Mouse (Mus musculus) heart, embryonic 16.5 days (tissue): ENCODE data around the gene Fcer1g. TPM values are rescaled to one million over a fixed set of nuclear protein-coding genes. Genes with fewer than 3 reads are reported as not detected.

ENCODE experiments used
- ATAC-seq: fragments of 200-750 bp; cut with Nextera tagmentation; replicated peaks from 2 replicates; pipeline ENCODE4 v1.8.0; 2017; ENCODE audit warnings: moderate number of reproducible peaks; ENCODE audit not compliant: insufficient read depth, low FRiP score; ENCODE audit errors: extremely low read depth
- H3K27ac ChIP-seq: fragments of 300-500 bp; sonication (generic); 2 replicates; pipeline ENCODE4 v1.5.1; 2014; ENCODE audit warnings: mild to moderate bottlenecking, low read length, control low read depth, moderate library complexity
- H3K27me3 ChIP-seq: fragments of 300-500 bp; sonication (generic); 2 replicates; pipeline ENCODE4 v1.6.1; 2014; ENCODE audit warnings: low read length, mixed read lengths; ENCODE audit not compliant: control insufficient read depth, insufficient read depth
- H3K36me3 ChIP-seq: fragments of 300-500 bp; sonication (generic); 2 replicates; pipeline ENCODE4 v1.6.1; 2014; ENCODE audit not compliant: control insufficient read depth, insufficient read depth
- H3K4me1 ChIP-seq: fragments of 300-500 bp; sonication (generic); 2 replicates; pipeline ENCODE4 v1.6.1; 2014; ENCODE audit warnings: low read length, mixed read lengths; ENCODE audit not compliant: control insufficient read depth, insufficient read depth
- H3K4me2 ChIP-seq: fragments of 300-500 bp; sonication (generic); 2 replicates; pipeline ENCODE4 v1.6.1; 2014; ENCODE audit warnings: low read depth, mild to moderate bottlenecking, control low read depth, low read length
- H3K4me3 ChIP-seq: fragments of 300-500 bp; sonication (generic); 2 replicates; pipeline ENCODE4 v1.5.1; 2014; ENCODE audit warnings: mild to moderate bottlenecking, control low read depth, low read length
- H3K9ac ChIP-seq: fragments of 300-500 bp; sonication (generic); 2 replicates; pipeline ENCODE4 v1.6.1; 2014; ENCODE audit warnings: low read length, control low read depth
- H3K9me3 ChIP-seq: fragments of 300-500 bp; sonication (generic); replicated peaks from 2 replicates; pipeline ENCODE4 v1.6.1; 2016; ENCODE audit warnings: low read length; ENCODE audit not compliant: control insufficient read depth
- WGBS: fragments of 180-500 bp; shearing (Covaris S2); extraction: QIAGEN DNeasy Blood & Tissue Kit; methylation state at CpG from one replicate; pipeline ENCODE4 v1.1.7; 2014; 5-methylcytosine and 5-hydroxymethylcytosine counted together
- polyA plus RNA-seq: library from polyadenylated mRNA; unstranded; fragments of >200 nt; fragmentation: Nextera tagmentation; extraction: Ambion mirVana; gene quantifications from 2 replicates; pipeline ENCODE4 v1.2.1, GENCODE M21; 2015

The Fcer1g gene
- polyA plus RNA-seq = 34.4 and 36.3 TPM in 2 replicates

DNA sequence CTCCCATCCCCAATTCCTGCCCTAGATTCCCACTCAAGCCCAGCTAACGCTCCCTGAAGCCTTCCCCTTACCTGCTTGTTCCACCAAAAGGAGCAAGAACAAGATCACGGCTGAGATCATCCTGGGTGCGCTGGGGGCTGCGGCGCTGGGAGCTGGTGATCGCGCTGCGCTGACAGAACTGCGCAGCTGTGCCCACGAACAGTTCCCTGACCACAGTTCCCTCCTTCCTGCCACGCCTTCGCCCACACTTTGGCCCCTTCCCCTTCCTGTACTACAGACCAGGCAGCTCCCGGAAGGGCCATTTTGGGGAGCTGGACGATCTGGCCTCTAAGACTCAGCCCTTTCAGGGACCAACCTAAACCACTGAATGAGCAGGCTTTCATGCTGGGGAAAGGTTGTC lies at the start of gene Fcer1g:
Gene Fcer1g, minus strand, starts transcription at position 240 of the 400 bp plus-strand sequence.
- H3K9ac ChIP-seq = no peak within 1 kb of the TSS
- no peaks in the 10 kb centered on the region for H3K27me3 ChIP-seq
- no peaks in the 10 kb centered on the region for H3K9me3 ChIP-seq
- H3K36me3 ChIP-seq = peaks cover 50% of the 10 kb centered on the region
- no peak within 1 kb of the TSS for H3K4me2 ChIP-seq
- no peak within 1 kb of the TSS for H3K4me3 ChIP-seq
- peak within 1 kb of the TSS; percentile 11; the same call in 1 of the 2 replicates for H3K27ac ChIP-seq
- ATAC-seq = no peak
- 84% methylated on average over 14 of the region's 14 CpGs for whole genome bisulfite sequencing
- peaks cover 8% of the 10 kb centered on the region for H3K4me1 ChIP-seq

DNA sequence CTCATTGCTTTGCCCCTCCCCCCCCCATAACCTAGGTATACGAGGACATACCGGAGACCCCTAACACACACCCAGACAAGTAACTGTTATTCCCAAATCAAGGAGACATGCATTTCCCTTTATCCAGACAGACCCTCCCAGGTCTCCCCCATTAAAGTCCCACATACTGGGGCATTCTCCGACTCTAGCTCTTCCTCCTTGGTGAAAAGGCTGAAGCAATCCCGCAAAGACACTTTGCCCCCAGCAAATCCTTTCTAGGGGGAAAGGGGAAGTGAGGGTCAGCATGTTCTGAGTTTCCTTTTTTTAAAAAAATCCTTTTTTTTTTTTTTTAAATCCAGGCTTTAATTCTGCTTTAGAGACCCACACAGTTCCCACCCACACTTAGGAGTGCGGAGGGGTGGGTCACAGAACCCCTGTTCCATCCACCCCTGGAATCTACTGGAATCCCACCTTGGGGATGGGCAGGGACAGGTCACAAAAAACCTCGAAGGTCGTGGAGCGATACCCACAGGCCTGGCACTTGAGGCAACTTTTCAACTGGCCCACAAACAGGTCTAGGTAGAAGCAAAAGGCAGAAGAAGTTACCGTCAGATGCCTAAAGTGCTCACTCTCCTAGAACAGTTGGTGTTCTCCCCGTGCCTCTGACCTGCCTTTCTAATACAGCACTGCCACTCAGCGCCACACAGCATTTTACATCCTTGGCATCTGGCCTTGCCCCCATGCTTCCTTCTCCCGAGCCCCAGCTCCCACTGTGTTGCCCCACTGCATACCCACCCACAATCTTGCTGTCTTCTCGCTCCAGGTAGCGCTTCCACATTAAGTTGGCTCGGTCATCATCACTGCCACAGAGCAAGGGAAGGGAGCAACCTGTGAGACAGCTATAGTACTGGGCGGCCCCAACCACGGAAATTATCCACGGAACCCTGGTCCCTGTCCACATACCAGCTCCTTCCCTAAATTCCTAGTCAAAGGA lies 49.3 kb upstream of the Fcer1g start:
- no peak overlapping the region for H3K9ac ChIP-seq
- H3K9me3 ChIP-seq = no peaks in the 10 kb centered on the region
- 84% methylated on average over 18 of the region's 18 CpGs for WGBS
- ATAC-seq = no peak
- H3K4me3 ChIP-seq = no peak overlapping the region
- H3K36me3 ChIP-seq = peaks cover 14% of the 10 kb centered on the region
- no peaks in the 10 kb centered on the region for H3K27me3 ChIP-seq
- H3K4me2 ChIP-seq = no peak overlapping the region
- peaks cover 29% of the 10 kb centered on the region for H3K4me1 ChIP-seq
- no peak overlapping the region for H3K27ac ChIP-seq

DNA sequence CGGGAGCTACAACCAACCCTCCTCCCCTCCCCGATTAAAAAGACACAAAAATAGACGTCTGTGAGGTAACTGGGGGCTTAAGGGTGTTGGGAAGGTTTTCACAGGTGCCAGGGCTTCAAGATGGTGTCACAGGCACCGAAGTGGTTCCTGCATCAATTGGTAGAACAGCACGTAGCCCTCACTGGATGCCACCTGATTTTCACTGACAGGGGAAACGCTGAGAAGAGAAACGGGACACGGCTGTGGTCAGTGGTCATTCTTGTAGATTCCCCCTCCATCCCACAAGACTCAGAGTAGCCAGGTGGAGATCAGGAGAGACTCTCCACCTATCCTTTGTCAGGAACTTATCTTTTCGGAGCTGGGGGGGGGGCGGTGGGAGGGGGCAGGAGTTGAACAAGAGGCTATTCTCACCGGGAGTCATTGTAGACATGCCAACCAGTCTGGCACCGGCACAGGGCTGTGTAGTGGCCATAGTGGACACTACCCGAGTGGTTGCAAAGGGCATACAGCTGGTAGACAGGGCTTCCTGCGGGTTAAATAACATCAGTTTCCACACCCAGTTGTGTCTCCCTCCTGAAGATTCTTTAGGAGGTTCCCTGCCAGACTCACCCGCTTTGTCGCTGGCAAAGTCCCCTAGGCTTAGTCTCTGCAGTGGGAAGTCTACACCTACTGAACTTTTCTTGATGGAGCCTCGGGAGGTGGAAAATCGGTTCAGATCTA lies 48.1 kb upstream of the Fcer1g start:
- peaks cover 14% of the 10 kb centered on the region for H3K36me3 ChIP-seq
- H3K27ac ChIP-seq = peak overlapping the region; percentile 79
- 70% methylated on average over 18 of the region's 18 CpGs for WGBS
- peak overlapping the region; percentile 86 for H3K4me3 ChIP-seq
- H3K27me3 ChIP-seq = no peaks in the 10 kb centered on the region
- H3K4me1 ChIP-seq = peaks cover 24% of the 10 kb centered on the region
- peak overlapping the region; percentile 92 for H3K4me2 ChIP-seq
- ATAC-seq = no peak
- peak overlapping the region; percentile 74 for H3K9ac ChIP-seq
- no peaks in the 10 kb centered on the region for H3K9me3 ChIP-seq

DNA sequence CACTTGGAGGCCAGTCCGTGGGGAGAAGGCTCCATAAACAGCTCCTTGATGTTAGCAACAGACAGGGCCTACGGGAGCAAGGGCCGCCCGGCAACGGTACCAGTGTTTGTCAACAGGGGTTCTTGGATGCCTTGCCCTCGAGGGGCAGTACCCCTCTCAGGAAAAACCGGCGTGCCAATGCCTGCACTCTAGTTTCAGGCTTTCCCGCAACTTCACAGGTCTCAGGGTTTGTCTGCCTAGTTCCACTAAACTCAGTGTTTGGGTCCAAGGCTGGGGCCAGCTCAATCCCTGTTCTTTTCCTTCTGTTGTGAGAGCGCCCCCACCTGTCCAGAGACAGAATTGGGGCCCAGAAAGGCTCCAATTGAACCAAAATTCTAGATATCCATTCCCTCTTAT lies 47.4 kb upstream of the Fcer1g start:
- Histone ChIP-seq H3K27ac (peak overlapping the region; percentile 79), H3K9ac (peak overlapping the region; percentile 74), H3K27me3 (no peaks in the 10 kb centered on the region), H3K9me3 (no peaks in the 10 kb centered on the region), H3K4me3 (peak overlapping the region; percentile 86), H3K36me3 (peaks cover 20% of the 10 kb centered on the region), H3K4me1 (peaks cover 20% of the 10 kb centered on the region), H3K4me2 (peak overlapping the region; percentile 92)
- peak; percentile 53 for ATAC-seq
- WGBS = 0% methylated on average over 10 of the region's 10 CpGs

DNA sequence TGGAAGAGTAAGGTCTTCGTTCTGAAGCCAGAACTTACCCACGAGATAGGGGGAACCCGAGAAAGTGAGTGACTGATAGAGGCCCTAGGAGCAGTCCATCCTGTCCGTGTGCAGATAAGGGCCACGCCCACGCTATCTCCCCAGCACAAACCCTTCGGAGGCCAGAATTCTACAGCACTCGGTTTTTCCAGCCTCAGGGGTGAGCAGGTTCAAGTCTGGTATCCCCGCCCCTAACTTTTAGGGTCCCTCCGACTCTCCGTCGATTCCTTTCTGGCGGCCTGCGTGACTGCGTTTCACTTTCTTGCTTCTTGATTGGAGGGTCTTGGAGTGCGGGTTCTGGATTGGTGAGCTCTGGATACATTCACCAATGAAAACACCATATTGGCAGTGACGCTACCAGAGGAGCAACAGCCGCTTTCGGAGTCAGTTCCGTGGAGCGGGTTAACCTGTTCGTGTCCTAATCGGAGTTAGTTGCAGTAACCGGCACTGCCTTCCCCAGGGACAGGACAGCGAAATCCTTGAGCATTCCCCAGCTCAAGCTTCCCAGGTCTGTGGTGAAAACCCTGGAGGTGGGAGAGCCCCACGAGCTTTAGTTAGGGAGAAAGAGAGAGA lies 46.9 kb upstream of the Fcer1g start, which contains the start of gene Ppox:
Gene Ppox, minus strand, starts transcription at position 271 of the 612 bp plus-strand sequence.
- peak within 1 kb of the TSS; percentile 92 for H3K4me2 ChIP-seq
- H3K36me3 ChIP-seq = peaks cover 23% of the 10 kb centered on the region
- H3K9ac ChIP-seq = peak within 1 kb of the TSS; percentile 78
- H3K4me1 ChIP-seq = peaks cover 19% of the 10 kb centered on the region
- H3K4me3 ChIP-seq = peak within 1 kb of the TSS; percentile 86
- under 1% methylated on average over 26 of the region's 26 CpGs for WGBS
- H3K27ac ChIP-seq = peak within 1 kb of the TSS; percentile 79
- H3K27me3 ChIP-seq = no peaks in the 10 kb centered on the region
- peak; percentile 97 for ATAC-seq
- H3K9me3 ChIP-seq = no peaks in the 10 kb centered on the region

DNA sequence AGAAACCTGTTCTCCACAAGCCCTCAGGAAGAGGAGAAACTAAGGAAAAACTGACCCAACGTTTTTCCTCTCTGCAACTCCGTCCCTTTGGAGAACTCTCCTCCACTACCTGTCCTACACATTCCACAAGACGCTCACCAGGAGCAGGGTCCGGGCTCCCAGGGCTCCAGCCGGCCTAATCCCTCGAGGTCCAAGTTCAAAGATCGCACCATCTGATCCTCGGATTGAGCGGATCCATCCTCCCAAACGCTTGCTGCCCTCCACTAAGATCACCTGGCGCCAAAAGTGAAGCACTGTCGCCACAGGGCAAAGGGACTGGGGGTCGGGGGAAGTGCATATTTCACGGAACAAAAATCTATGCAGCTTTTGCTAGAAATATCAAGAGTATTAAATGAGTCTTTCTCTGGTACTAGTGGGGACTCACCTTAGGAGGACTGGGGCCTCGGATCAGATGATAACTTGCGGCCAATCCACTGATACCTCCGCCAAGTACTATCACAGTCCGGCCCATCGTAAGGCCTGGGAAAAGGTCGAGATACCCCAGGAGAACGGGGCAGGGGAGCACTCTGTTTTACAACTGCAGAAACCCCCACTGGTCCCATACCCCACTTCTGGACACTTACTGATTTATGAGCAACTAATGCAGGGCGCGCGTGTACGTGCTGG lies 46.2 kb upstream of the Fcer1g start:
- H3K4me3 ChIP-seq = peak overlapping the region; percentile 86
- no peaks in the 10 kb centered on the region for H3K27me3 ChIP-seq
- H3K9me3 ChIP-seq = no peaks in the 10 kb centered on the region
- H3K36me3 ChIP-seq = peaks cover 26% of the 10 kb centered on the region
- WGBS = 2% methylated on average over 25 of the region's 25 CpGs
- H3K4me2 ChIP-seq = peak overlapping the region; percentile 92
- peaks cover 13% of the 10 kb centered on the region for H3K4me1 ChIP-seq
- H3K27ac ChIP-seq = peak overlapping the region; percentile 44; the same call in 1 of the 2 replicates
- peak overlapping the region; percentile 78 for H3K9ac ChIP-seq
- ATAC-seq = peak; percentile 2; the same call in 1 of the 2 replicates

DNA sequence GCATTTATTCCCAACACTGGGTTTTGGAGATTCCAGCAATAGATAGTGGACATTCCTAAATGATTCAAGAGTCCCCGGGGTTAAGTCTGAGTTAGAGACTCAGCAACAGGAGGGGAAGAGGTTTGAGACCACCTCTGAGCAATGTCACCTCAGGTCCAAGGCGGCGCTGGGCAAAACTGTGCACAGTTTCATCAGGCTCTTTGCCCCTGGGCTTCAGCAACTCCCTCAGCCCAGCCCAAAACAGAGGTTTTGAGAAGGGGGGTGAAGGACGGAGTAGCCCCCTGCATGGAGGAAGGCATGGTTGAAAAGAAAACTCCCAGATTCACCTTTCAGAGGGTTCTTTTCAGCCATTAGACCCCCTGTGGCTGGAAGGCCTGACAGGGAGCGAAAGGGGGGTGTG lies 45.6 kb upstream of the Fcer1g start:
- peak overlapping the region; percentile 86 for H3K4me3 ChIP-seq
- no peak overlapping the region for H3K27ac ChIP-seq
- peak overlapping the region; percentile 92 for H3K4me2 ChIP-seq
- no peaks in the 10 kb centered on the region for H3K27me3 ChIP-seq
- H3K9me3 ChIP-seq = no peaks in the 10 kb centered on the region
- peaks cover 32% of the 10 kb centered on the region for H3K36me3 ChIP-seq
- 67% methylated on average over 5 of the region's 5 CpGs for WGBS
- H3K4me1 ChIP-seq = peaks cover 13% of the 10 kb centered on the region
- no peak for ATAC-seq
- H3K9ac ChIP-seq = peak overlapping the region; percentile 78

DNA sequence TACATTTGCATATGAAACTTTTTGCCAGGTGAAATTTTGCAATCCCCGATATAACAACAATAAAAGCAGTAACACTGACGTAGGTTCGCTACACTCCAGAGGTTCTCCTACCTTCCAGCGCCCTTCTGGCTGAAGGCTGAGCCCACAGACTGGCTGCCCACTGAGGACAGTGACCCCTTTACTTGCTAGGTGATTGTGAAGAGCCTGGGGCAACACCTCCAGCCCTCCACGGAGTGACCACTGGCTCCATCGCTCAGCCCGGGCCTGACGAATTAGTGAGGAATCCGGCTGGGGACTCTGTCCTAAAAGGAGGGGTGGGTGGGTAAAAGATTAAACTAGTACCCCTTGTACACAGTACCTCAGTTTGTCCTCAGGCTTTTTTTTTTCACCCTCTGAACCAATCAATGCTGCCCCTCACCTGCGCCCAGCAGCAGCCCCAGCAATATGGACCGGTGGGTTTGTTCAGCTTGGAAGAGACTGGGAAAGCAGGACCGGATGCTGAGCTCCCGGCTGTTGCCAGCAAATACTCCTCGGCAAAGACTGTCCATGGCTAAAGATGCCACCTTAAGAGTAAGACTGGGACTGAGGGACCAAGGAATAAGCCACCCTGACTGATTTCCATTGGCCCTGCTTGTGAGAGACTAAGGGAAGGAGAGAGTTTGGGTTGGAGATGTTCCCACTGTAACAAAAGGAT lies 45.0 kb upstream of the Fcer1g start:
- Histone ChIP-seq H3K27me3 (no peaks in the 10 kb centered on the region), H3K36me3 (peaks cover 34% of the 10 kb centered on the region), H3K9me3 (no peaks in the 10 kb centered on the region), H3K27ac (no peak overlapping the region), H3K9ac (no peak overlapping the region), H3K4me3 (no peak overlapping the region), H3K4me2 (no peak overlapping the region), H3K4me1 (peaks cover 13% of the 10 kb centered on the region)
- 84% methylated on average over 14 of the region's 14 CpGs for WGBS
- no peak for ATAC-seq
